Mouse (Mus musculus): ENCODE measurements around the gene Reep3.

The Reep3 gene

GRCm38 (mm10) chr10:67108096-67108495 lies 11.4 kb upstream of the Reep3 start:
- DNase-seq: no peak

DNA sequence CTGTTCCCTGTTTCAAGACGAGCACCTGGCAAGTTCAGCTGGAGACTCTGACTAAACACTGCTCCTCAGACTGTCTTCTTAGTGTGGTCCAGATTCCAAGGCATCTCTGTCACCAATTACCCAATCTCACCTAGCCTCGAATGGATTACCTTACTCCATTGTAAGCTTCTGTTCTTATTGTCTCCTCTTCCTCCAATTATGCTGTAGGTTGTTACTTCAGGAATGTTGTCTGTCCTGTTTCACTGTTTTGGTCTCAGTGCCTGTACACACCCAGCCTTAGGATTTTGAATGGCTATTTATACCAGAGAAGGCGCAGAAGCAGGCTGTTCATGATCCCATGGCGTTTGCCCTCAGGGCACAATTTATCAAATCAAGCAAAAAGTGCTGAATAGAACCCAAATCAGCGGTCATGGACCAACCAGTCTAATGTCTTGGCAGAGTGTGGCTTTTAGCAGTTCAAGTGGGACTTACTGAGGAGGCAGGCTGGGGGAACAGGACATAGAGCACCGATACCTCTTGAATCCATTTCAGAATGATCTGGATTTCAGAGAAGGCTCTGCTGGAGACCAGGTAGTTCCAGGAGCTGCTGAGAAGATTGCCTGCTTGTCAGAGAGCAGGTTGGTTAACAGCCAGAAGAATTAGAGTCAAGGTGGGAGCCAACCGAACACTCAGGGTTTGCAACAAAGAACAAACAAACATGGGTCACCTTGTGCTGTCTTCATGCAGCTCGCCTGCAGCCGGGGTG lies 10.4 kb upstream of the Reep3 start:
- peak; percentile 55 for DNase-seq

- no peak for DNase-seq
Measured at GRCm38 (mm10) chr10:67106400-67106799, 9.7 kb upstream of the Reep3 start.

GRCm38 (mm10) chr10:67105331-67106217 lies 8.8 kb upstream of the Reep3 start:
- peak; percentile 87 for DNase-seq

GRCm38 (mm10) chr10:67104543-67104942 lies 7.8 kb upstream of the Reep3 start:
- no peak for DNase-seq

DNA sequence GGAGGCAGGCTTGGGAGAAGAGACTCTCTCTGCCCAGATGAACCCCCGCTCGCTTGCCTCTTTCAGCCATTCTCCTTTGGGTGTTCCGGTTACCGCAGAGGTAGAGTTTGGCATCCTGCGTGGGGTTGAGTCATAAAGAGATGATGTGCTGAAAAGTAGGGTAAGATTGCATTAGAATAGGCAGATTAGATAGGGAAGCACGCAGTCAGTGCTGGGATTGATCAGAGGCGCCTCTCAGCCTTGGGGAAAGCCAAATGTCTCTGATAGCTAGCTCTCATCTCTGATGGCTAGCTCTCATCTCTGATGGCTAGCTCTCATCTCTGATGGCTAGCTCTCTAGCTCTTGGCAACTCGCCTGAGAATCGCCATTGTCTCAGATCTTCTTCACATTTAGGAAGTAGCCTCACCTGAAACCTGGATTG lies 4.1 kb upstream of the Reep3 start:
- DNase-seq: peak; percentile 65

GRCm38 (mm10) chr10:67100011-67100661 lies 3.4 kb upstream of the Reep3 start:
- no peak for DNase-seq

DNA sequence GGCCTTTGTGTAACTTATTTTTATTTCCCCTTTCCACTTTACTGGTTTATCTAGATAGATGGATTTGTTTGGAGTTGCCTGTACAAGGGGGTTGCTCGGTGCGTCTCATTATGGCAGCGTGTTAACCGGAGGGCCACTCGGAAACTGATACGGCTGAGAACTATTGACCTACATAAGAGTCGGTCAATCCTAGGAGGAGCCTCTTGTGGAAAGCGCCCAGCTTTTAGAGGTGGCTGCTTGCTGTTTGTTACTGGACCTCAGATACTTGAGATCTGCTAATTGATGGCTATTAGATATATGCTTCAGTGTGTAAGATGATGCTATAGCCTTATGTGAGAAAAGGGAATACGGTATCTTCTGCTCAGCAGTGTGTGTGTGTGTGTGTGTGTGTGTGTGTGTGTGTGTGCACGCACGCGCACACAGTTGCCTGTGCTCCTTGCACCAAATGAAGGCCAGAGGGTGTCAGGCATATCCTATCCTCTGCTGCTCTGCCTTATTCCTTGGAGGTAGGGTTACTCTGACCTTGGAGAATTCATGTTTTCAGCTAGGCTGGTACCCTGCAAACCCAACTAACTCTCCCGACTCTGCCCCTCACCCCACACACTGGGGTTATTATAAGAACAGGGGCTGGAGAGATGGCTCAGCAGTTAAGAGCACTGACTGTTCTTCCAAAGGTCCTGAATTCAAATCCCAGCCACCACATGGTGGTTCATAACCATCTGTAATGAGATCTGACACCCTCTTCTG lies 2.6 kb upstream of the Reep3 start:
- DNase-seq: no peak

DNA sequence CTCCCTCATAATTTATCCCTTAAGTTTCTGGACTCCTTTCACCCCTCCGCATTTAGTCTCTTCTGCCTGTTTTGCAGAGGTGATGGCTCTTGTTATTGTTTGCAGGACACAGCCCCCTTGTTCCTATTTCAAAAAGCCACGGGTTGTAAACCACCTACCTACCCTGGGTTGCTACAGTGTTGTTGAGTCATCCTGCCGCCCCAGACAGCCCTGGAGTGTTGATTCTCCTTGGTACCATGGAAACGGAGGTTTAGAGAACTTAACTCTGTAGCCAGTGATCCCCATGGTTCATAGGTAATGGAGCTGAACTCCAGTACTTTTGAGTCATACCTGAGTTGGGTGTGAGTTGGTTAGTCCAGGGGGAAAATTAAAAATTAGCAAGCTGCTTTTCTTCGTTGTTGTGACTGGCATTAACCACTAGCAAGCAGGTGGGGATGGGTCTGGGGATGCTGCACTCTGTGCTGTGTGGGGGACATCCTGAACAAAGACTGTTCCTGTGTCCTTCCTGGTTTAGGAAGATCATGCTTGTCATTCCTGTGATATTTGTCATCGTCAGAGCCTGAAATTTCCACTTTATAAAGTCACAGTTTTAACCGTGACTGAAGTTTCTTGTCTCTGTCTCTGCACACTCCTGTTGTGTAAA lies 1.8 kb upstream of the Reep3 start:
- DNase-seq: no peak

GRCm38 (mm10) chr10:67097437-67098150 lies 849 bp upstream of the Reep3 start:
- DNase-seq: no peak

GRCm38 (mm10) chr10:67095798-67096620 lies 736 bp downstream of the Reep3 start, which contains the start of gene Jmjd1c:
Gene Jmjd1c (plus strand): TSS chr10:67096125.
- peak; percentile 90 for DNase-seq

DNA sequence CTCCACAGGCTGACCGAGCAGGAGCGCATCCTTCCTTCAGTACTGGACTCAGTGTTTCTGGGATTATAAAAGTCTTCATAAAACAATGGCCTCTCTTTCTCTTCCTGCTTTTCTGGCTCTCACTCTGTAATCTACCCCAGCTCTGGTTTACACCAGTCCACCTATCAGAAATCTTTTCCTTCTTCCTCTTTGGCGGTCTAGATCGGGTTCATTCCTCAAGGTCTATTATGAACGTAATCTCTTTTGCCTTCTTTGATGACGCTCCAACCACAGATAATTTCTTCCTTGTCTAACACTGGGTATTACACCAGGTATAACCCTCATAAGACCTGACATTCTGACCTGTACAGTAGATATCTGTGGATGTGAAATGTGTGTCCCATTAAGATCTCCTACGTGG lies 1.8 kb downstream of the Reep3 start:
- no peak for DNase-seq

DNA sequence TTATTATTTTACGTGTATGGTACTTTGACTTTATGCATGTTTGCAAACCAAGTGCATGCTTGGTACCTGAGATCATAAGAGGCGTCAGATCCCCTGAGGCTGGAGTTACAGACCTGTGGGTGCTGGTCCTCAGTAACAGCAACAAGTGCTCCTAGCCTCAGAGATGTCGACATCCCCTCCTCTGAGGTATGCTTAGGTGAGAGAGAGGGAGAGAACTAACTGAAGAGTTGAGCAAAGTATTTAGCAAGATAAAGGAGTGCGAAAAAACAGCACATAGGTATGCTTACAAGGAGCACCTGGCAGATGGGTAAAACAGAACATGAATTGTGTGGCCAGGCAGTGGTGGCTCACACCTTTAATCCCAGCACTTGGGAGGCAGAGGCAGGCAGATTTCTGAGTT lies 6.1 kb downstream of the Reep3 start:
- DNase-seq: no peak

DNA sequence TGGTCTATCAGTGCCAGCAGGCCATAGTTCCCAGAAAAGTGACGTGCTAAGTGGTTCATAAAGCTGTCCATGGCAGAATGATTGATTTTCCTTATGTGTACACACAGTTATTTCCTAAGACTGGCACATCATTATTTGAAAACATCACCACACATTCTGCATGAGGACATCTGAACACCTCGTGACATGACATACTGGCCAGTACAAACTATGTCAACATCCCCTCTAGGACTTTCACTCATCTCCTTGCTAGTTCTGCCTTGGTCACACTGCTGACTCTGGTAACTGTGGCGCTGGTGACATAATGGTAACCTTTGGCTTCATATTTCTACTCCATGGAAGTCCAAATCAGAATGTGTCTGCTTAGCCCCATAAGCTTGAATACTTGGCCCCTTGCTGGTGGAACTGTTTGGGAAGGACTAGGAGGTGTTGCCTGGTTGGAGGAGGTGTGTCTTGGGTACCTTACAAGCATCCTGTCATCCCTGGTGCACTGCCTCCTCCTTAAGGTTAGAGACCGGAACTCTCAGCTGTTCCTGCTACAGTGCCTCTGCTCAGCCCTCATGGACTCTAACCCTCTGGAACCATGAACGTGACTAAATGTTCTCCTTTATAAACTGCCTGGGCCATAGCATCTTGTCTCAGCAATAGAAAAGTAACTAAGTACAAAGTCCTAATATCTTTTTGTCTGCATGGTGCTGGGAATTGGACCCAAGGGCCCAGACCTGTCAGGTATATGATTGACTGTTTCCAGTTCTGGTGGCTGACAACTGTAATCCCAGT lies 9.1 kb downstream of the Reep3 start:
- DNase-seq: no peak

DNA sequence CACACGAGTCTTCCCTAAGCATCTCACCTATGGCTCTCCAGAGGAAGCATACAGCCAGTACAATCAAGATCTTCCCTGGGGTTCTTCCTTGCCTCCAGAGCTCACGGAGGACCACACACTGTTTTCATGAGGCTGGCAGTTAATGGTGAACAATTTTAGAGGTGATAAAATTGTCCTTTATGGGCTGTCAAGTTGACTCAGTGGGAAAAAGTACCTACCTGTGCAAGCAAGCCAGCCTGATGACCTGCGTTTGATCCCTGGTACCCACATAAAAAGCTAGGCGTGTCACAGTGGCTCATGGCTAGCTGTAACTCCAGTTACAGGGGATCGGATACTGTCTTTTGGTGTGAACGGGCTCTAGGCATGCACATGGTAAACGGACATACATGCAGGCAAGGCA lies 10.8 kb downstream of the Reep3 start:
- no peak for DNase-seq

GRCm38 (mm10) chr10:67085124-67085523 lies 11.6 kb downstream of the Reep3 start:
- peak; percentile 90 for DNase-seq

- DNase-seq: peak; percentile 94
Measured at GRCm38 (mm10) chr10:67083446-67084166, 13.1 kb downstream of the Reep3 start.

- DNase-seq: no peak
Measured at GRCm38 (mm10) chr10:67082531-67082930, 14.2 kb downstream of the Reep3 start.

All from cerebellum, adult 11-12 months (tissue).